Mouse (Mus musculus) kidney, postnatal 0 days (tissue): ENCODE data around the gene Ighmbp2. TPM values are rescaled to one million over a fixed set of nuclear protein-coding genes. Genes with fewer than 3 reads are reported as not detected.

Source experiments
- ATAC-seq: fragments of 200-750 bp; cut with Nextera tagmentation; replicated peaks from 2 replicates; pipeline ENCODE4 v1.8.0; 2017; ENCODE audit warnings: low read depth, moderate number of reproducible peaks, moderate TSS enrichment, moderate library complexity; ENCODE audit not compliant: low FRiP score
- DNase-seq: peaks from one replicate; pipeline ENCODE4 v3.0.0-alpha.2; 2016; ENCODE audit warnings: low spot score
- H3K27ac ChIP-seq: fragments of 300-500 bp; sonication (generic); 2 replicates; pipeline ENCODE4 v1.5.1; 2014; ENCODE audit warnings: mild to moderate bottlenecking
- H3K27me3 ChIP-seq: fragments of 300-500 bp; sonication (generic); 2 replicates; pipeline ENCODE4 v1.6.1; 2014; ENCODE audit warnings: low read length, mixed read lengths; ENCODE audit not compliant: insufficient read depth
- H3K36me3 ChIP-seq: fragments of 300-500 bp; sonication (generic); 2 replicates; pipeline ENCODE4 v1.6.1; 2014; ENCODE audit warnings: low read length, mixed read lengths; ENCODE audit not compliant: insufficient read depth
- H3K4me1 ChIP-seq: fragments of 300-500 bp; sonication (generic); replicated peaks from 2 replicates; pipeline ENCODE4 v1.6.1; 2014; ENCODE audit warnings: antibody characterized with exemption, low read length, mixed read lengths; ENCODE audit not compliant: insufficient read depth
- H3K4me2 ChIP-seq: fragments of 300-500 bp; sonication (generic); 2 replicates; pipeline ENCODE4 v1.6.1; 2014; ENCODE audit warnings: mild to moderate bottlenecking, low read length, moderate library complexity, mixed read lengths
- H3K4me3 ChIP-seq: fragments of 300-500 bp; sonication (generic); replicated peaks from 2 replicates; pipeline ENCODE4 v1.5.1; 2014; ENCODE audit warnings: low read depth, low read length
- H3K9ac ChIP-seq: fragments of 300-500 bp; sonication (generic); 2 replicates; pipeline ENCODE4 v1.6.1; 2014; ENCODE audit warnings: low read depth, low read length
- H3K9me3 ChIP-seq: fragments of 300-500 bp; sonication (generic); replicated peaks from 2 replicates; pipeline ENCODE4 v1.6.1; 2016; ENCODE audit warnings: low read length, inconsistent platforms, mixed read lengths
- CTCF ChIP-seq: IDR thresholded peaks from 2 replicates; pipeline ENCODE4 v1.5.1; 2016; ENCODE audit warnings: antibody characterized with exemption, low read depth, mild to moderate bottlenecking, moderate library complexity
- WGBS: fragments of 180-500 bp; shearing (Covaris S2); extraction: QIAGEN DNeasy Blood & Tissue Kit; methylation state at CpG from one replicate; pipeline ENCODE4 v1.1.7; 2014; 5-methylcytosine and 5-hydroxymethylcytosine counted together
- polyA plus RNA-seq: library from polyadenylated mRNA; unstranded; fragments of >200 nt; fragmentation: Nextera tagmentation; extraction: Ambion mirVana; gene quantifications from 2 replicates; pipeline ENCODE4 v1.2.1, GENCODE M21; 2015

Gene Ighmbp2
- polyA plus RNA-seq, 1 experiment from 2014 or later, result 6.3 TPM

- 89% methylated on average over 2 of the region's 2 CpGs for WGBS
- Histone ChIP-seq H3K4me3 (no peak overlapping the region), H3K27me3 (no peaks in the 10 kb centered on the region), H3K36me3 (no peaks in the 10 kb centered on the region), H3K9ac (no peak overlapping the region), H3K9me3 (no peaks in the 10 kb centered on the region), H3K27ac (no peak overlapping the region), H3K4me1 (0 out of 2 replicates have a peak, but pooled peaks cover 4% of the 10 kb centered on the region), H3K4me2 (no peak overlapping the region)
- TF ChIP-seq CTCF, result no peak
- DNase-seq, result no peak
- no peak for ATAC-seq
Observed at GRCm38 (mm10) chr19:3319341-3319740, 36.5 kb upstream of the Ighmbp2 start.

DNA sequence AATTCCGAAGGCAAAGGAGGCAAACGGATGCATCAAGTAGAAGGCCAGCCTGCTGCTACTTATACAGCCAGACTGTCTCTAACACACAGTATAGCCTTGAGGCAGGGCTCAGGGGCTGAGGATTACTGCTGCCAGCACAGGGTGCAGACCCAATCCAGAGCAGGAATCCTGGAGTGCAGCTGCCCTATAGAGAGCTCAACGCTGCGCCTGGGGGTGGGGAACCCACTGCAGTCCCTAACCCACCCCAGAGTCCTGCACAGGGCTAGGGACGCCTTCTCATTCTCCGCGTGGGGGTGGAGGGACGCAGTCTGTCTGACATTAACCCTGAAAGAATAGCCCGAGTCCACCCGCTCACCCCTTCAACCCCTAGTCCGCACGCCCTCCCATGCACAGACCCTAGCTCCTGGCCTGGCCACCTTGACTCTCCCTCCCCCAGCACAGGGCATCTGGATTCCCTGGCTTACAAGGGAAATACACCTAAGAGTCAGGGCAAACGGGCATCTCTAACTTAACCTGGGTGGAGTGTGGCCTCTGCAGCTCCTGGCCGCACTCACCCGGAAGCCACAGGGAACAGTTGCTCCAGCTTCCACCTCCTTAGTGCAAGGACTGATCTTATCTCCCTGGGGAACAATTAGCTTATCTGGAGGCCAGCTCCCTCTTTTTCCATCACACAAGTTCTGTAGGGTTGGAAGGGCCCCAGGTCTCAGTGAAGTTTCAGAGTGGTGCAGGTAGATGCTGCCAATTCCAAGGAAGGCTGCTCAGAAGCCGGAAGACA is 24.5 kb upstream of the Ighmbp2 start:
- Histone ChIP-seq H3K9me3 (no peaks in the 10 kb centered on the region), H3K4me3 (no peak overlapping the region), H3K36me3 (no peaks in the 10 kb centered on the region), H3K4me1 (no peaks in the 10 kb centered on the region), H3K27me3 (no peaks in the 10 kb centered on the region), H3K9ac (no peak overlapping the region), H3K27ac (no peak overlapping the region), H3K4me2 (no peak overlapping the region)
- TF ChIP-seq CTCF, result no peak
- DNase-seq, result no peak
- WGBS, result 44% methylated on average over 15 of the region's 16 CpGs
- ATAC-seq, result no peak

DNA sequence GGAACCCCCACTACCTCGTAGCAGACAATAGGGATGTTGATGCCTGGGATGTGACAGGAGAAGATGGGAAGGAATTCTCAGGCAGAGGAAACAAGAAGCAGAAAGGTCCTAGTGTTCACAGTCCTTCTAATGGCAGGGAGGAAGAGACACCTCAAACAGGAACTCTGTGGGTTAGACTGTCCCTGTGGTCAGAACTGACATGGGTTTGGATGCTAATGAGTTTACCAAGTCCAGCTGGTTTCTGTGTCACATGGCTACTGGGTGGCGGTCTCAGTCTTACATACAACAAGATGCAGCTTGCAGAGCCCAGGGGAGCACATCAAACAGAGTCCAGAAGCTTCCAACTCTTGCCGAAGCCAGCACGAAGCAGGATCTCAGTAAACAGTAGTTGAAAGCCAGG is 21.2 kb upstream of the Ighmbp2 start:
- Histone ChIP-seq H3K36me3 (no peaks in the 10 kb centered on the region), H3K9ac (no peak overlapping the region), H3K4me2 (no peak overlapping the region), H3K27me3 (no peaks in the 10 kb centered on the region), H3K4me1 (no peaks in the 10 kb centered on the region), H3K9me3 (no peaks in the 10 kb centered on the region), H3K4me3 (no peak overlapping the region), H3K27ac (no peak overlapping the region)
- no peak for TF ChIP-seq CTCF
- WGBS, result 76% methylated on average over 4 of the region's 4 CpGs
- no peak for ATAC-seq
- DNase-seq, result no peak

DNA sequence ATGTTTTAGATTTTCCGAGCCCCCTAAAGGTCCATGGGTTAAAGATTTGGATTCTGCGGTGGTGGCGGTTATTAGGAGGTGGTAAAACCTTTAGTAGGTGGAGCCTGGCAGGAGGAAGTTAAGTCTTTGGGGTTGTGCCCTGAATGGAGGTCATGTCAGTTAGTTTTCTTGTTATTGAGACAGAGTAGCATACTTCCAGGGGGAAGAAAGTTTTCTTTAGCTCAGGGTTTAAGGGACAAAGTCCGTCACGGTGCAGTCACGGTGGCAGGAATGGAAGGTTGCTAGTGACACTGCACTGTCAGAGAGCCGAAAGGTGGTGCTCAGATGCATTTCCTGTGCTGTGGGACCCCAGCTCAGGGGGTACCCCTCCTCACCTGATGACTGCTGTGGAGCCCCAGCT is 15.0 kb upstream of the Ighmbp2 start:
- no peak overlapping the region for H3K9ac ChIP-seq
- H3K36me3 ChIP-seq, result no peaks in the 10 kb centered on the region
- H3K4me1 ChIP-seq, result no peaks in the 10 kb centered on the region
- ATAC-seq (0 out of 2 replicates have a peak, but pooled peaks have one; percentile 49), DNase-seq (no peak)
- no peaks in the 10 kb centered on the region for H3K27me3 ChIP-seq
- no peak overlapping the region for H3K4me2 ChIP-seq
- TF ChIP-seq CTCF, result no peak
- WGBS, result 74% methylated on average over 7 of the region's 7 CpGs
- no peaks in the 10 kb centered on the region for H3K9me3 ChIP-seq
- H3K4me3 ChIP-seq, result no peak overlapping the region
- H3K27ac ChIP-seq, result no peak overlapping the region

DNA sequence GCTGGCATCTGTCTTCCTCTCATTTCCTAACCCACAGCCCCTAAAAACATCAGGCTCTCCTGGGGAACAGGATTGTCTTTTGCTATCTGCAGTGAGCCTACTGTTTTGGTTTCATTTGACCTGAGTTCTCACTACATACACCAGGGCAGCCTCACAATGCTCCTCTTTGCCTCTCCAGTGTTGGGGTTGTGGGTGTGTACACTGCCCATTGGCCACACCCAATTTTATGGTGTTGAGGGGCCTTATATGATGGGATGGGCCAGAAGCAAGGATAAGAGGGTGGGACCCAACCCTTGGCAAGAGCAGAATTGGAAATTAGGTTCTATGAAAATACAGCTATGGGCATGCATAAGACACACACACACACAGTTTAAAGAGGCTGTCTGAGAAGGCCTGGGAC is 14.2 kb upstream of the Ighmbp2 start:
- no peak overlapping the region for H3K4me2 ChIP-seq
- H3K36me3 ChIP-seq, result no peaks in the 10 kb centered on the region
- no peak for ATAC-seq
- no peak for DNase-seq
- H3K27ac ChIP-seq, result no peak overlapping the region
- no peak overlapping the region for H3K4me3 ChIP-seq
- H3K4me1 ChIP-seq, result no peaks in the 10 kb centered on the region
- TF ChIP-seq CTCF, result no peak
- H3K9ac ChIP-seq, result no peak overlapping the region
- H3K27me3 ChIP-seq, result no peaks in the 10 kb centered on the region
- H3K9me3 ChIP-seq, result no peaks in the 10 kb centered on the region

GRCm38 (mm10) chr19:3295245-3295644 is 12.4 kb upstream of the Ighmbp2 start:
- Histone ChIP-seq H3K4me2 (no peak overlapping the region), H3K9me3 (no peaks in the 10 kb centered on the region), H3K27me3 (no peaks in the 10 kb centered on the region), H3K4me3 (no peak overlapping the region), H3K36me3 (0 out of 2 replicates have a peak, but pooled peaks cover 5% of the 10 kb centered on the region), H3K27ac (no peak overlapping the region), H3K4me1 (no peaks in the 10 kb centered on the region), H3K9ac (no peak overlapping the region)
- WGBS, result 84% methylated on average over 6 of the region's 6 CpGs
- no peak for DNase-seq
- no peak for ATAC-seq
- no peak for TF ChIP-seq CTCF

- Histone ChIP-seq H3K36me3 (peaks cover 18% of the 10 kb centered on the region; the same call in 1 of the 2 replicates), H3K4me1 (no peaks in the 10 kb centered on the region), H3K9ac (no peak overlapping the region), H3K27me3 (no peaks in the 10 kb centered on the region), H3K9me3 (no peaks in the 10 kb centered on the region), H3K4me2 (no peak overlapping the region), H3K4me3 (no peak overlapping the region), H3K27ac (no peak overlapping the region)
- ATAC-seq, result no peak
- TF ChIP-seq CTCF, result no peak
- no peak for DNase-seq
- WGBS, result 92% methylated on average over 1 of the region's 1 CpGs
Observed at GRCm38 (mm10) chr19:3292993-3293392, 10.2 kb upstream of the Ighmbp2 start.
